Mouse (Mus musculus) heart, embryonic 16.5 days (tissue): ENCODE results near the gene Itk. TPM values are rescaled to one million over a fixed set of nuclear protein-coding genes. Genes with fewer than 3 reads are reported as not detected.

Experiments
- ATAC-seq: fragments of 200-750 bp; cut with Nextera tagmentation; replicated peaks from 2 replicates; pipeline ENCODE4 v1.8.0; 2017; ENCODE audit warnings: moderate number of reproducible peaks; ENCODE audit not compliant: insufficient read depth, low FRiP score; ENCODE audit errors: extremely low read depth
- H3K27ac ChIP-seq: fragments of 300-500 bp; sonication (generic); 2 replicates; pipeline ENCODE4 v1.5.1; 2014; ENCODE audit warnings: mild to moderate bottlenecking, low read length, control low read depth, moderate library complexity
- H3K27me3 ChIP-seq: fragments of 300-500 bp; sonication (generic); 2 replicates; pipeline ENCODE4 v1.6.1; 2014; ENCODE audit warnings: low read length, mixed read lengths; ENCODE audit not compliant: control insufficient read depth, insufficient read depth
- H3K36me3 ChIP-seq: fragments of 300-500 bp; sonication (generic); 2 replicates; pipeline ENCODE4 v1.6.1; 2014; ENCODE audit not compliant: control insufficient read depth, insufficient read depth
- H3K4me1 ChIP-seq: fragments of 300-500 bp; sonication (generic); 2 replicates; pipeline ENCODE4 v1.6.1; 2014; ENCODE audit warnings: low read length, mixed read lengths; ENCODE audit not compliant: control insufficient read depth, insufficient read depth
- H3K4me2 ChIP-seq: fragments of 300-500 bp; sonication (generic); 2 replicates; pipeline ENCODE4 v1.6.1; 2014; ENCODE audit warnings: low read depth, mild to moderate bottlenecking, control low read depth, low read length
- H3K4me3 ChIP-seq: fragments of 300-500 bp; sonication (generic); 2 replicates; pipeline ENCODE4 v1.5.1; 2014; ENCODE audit warnings: mild to moderate bottlenecking, control low read depth, low read length
- H3K9ac ChIP-seq: fragments of 300-500 bp; sonication (generic); 2 replicates; pipeline ENCODE4 v1.6.1; 2014; ENCODE audit warnings: low read length, control low read depth
- H3K9me3 ChIP-seq: fragments of 300-500 bp; sonication (generic); replicated peaks from 2 replicates; pipeline ENCODE4 v1.6.1; 2016; ENCODE audit warnings: low read length; ENCODE audit not compliant: control insufficient read depth
- WGBS: fragments of 180-500 bp; shearing (Covaris S2); extraction: QIAGEN DNeasy Blood & Tissue Kit; methylation state at CpG from one replicate; pipeline ENCODE4 v1.1.7; 2014; 5-methylcytosine and 5-hydroxymethylcytosine counted together
- polyA plus RNA-seq: library from polyadenylated mRNA; unstranded; fragments of >200 nt; fragmentation: Nextera tagmentation; extraction: Ambion mirVana; gene quantifications from 2 replicates; pipeline ENCODE4 v1.2.1, GENCODE M21; 2015

Itk gene
- polyA plus RNA-seq, 1 experiment from 2014 or later = 5.2 TPM

- peak within 1 kb of the TSS; percentile 22 for H3K4me2 ChIP-seq
- H3K9ac ChIP-seq = no peak within 1 kb of the TSS
- H3K27me3 ChIP-seq = no peaks in the 10 kb centered on the region
- no peaks in the 10 kb centered on the region for H3K4me1 ChIP-seq
- H3K27ac ChIP-seq = peak within 1 kb of the TSS; percentile 41; the same call in 1 of the 2 replicates
- no peaks in the 10 kb centered on the region for H3K9me3 ChIP-seq
- no peaks in the 10 kb centered on the region for H3K36me3 ChIP-seq
- ATAC-seq = 0 out of 2 replicates have a peak, but pooled peaks have one; percentile 39
- no peak within 1 kb of the TSS for H3K4me3 ChIP-seq
- 65% methylated on average over 13 of the region's 13 CpGs for WGBS
These were observed 7.0 kb upstream of the Itk start, which contains the start of gene Fam71b for GRCm38 (mm10) chr11:46396167-46396859. Gene Fam71b, plus strand, starts transcription at chr11:46396559.

- no peak overlapping the region for H3K9ac ChIP-seq
- 0 out of 2 replicates have a peak, but pooled peaks have one; percentile 28 for ATAC-seq
- H3K9me3 ChIP-seq = no peaks in the 10 kb centered on the region
- 85% methylated on average over 2 of the region's 2 CpGs for WGBS
- no peak overlapping the region for H3K4me2 ChIP-seq
- no peaks in the 10 kb centered on the region for H3K27me3 ChIP-seq
- H3K4me3 ChIP-seq = no peak overlapping the region
- no peaks in the 10 kb centered on the region for H3K4me1 ChIP-seq
- H3K36me3 ChIP-seq = no peaks in the 10 kb centered on the region
- peak overlapping the region; percentile 41; the same call in 1 of the 2 replicates for H3K27ac ChIP-seq
These were observed 6.4 kb upstream of the Itk start for GRCm38 (mm10) chr11:46395698-46396097.

GRCm38 (mm10) chr11:46395088-46395487 is 5.8 kb upstream of the Itk start:
- no peak for ATAC-seq
- H3K9ac ChIP-seq = no peak overlapping the region
- H3K4me2 ChIP-seq = no peak overlapping the region
- 69% methylated on average over 2 of the region's 2 CpGs for WGBS
- H3K27me3 ChIP-seq = no peaks in the 10 kb centered on the region
- no peaks in the 10 kb centered on the region for H3K36me3 ChIP-seq
- H3K4me1 ChIP-seq = no peaks in the 10 kb centered on the region
- H3K27ac ChIP-seq = no peak overlapping the region
- H3K4me3 ChIP-seq = no peak overlapping the region
- no peaks in the 10 kb centered on the region for H3K9me3 ChIP-seq

GRCm38 (mm10) chr11:46393413-46393812 is 4.1 kb upstream of the Itk start:
- H3K27ac ChIP-seq = no peak overlapping the region
- H3K4me3 ChIP-seq = no peak overlapping the region
- no peak overlapping the region for H3K4me2 ChIP-seq
- no peak overlapping the region for H3K9ac ChIP-seq
- 70% methylated on average over 4 of the region's 4 CpGs for WGBS
- H3K9me3 ChIP-seq = no peaks in the 10 kb centered on the region
- no peak for ATAC-seq
- no peaks in the 10 kb centered on the region for H3K4me1 ChIP-seq
- H3K36me3 ChIP-seq = no peaks in the 10 kb centered on the region
- no peaks in the 10 kb centered on the region for H3K27me3 ChIP-seq

- H3K27ac ChIP-seq = no peak overlapping the region
- no peaks in the 10 kb centered on the region for H3K36me3 ChIP-seq
- no peak overlapping the region for H3K4me3 ChIP-seq
- no peaks in the 10 kb centered on the region for H3K4me1 ChIP-seq
- no peak overlapping the region for H3K9ac ChIP-seq
- no peaks in the 10 kb centered on the region for H3K9me3 ChIP-seq
- H3K4me2 ChIP-seq = no peak overlapping the region
- 74% methylated on average over 7 of the region's 7 CpGs for WGBS
- no peaks in the 10 kb centered on the region for H3K27me3 ChIP-seq
- ATAC-seq = no peak
These were observed 3.6 kb upstream of the Itk start for GRCm38 (mm10) chr11:46392890-46393289.

GRCm38 (mm10) chr11:46390621-46391020 is 1.3 kb upstream of the Itk start:
- WGBS = 38% methylated on average over 3 of the region's 3 CpGs
- H3K4me1 ChIP-seq = no peaks in the 10 kb centered on the region
- H3K9ac ChIP-seq = no peak overlapping the region
- ATAC-seq = no peak
- no peak overlapping the region for H3K27ac ChIP-seq
- H3K4me2 ChIP-seq = no peak overlapping the region
- H3K27me3 ChIP-seq = no peaks in the 10 kb centered on the region
- no peaks in the 10 kb centered on the region for H3K9me3 ChIP-seq
- H3K4me3 ChIP-seq = no peak overlapping the region
- no peaks in the 10 kb centered on the region for H3K36me3 ChIP-seq

- ATAC-seq = no peak
- no peaks in the 10 kb centered on the region for H3K4me1 ChIP-seq
- H3K4me2 ChIP-seq = 0 out of 2 replicates have a peak overlapping the region, but pooled peaks have one; percentile 5
- H3K27me3 ChIP-seq = no peaks in the 10 kb centered on the region
- 64% methylated on average over 6 of the region's 6 CpGs for WGBS
- no peak overlapping the region for H3K9ac ChIP-seq
- no peak overlapping the region; the same call in 1 of the 2 replicates for H3K27ac ChIP-seq
- H3K36me3 ChIP-seq = no peaks in the 10 kb centered on the region
- no peaks in the 10 kb centered on the region for H3K9me3 ChIP-seq
- peak overlapping the region; percentile 30 for H3K4me3 ChIP-seq
These were observed 877 bp downstream of the Itk start for GRCm38 (mm10) chr11:46388438-46388837.

- Histone ChIP-seq H3K9ac (no peak overlapping the region), H3K27me3 (no peaks in the 10 kb centered on the region), H3K4me3 (no peak overlapping the region), H3K9me3 (no peaks in the 10 kb centered on the region), H3K4me1 (no peaks in the 10 kb centered on the region), H3K36me3 (no peaks in the 10 kb centered on the region), H3K27ac (no peak overlapping the region), H3K4me2 (no peak overlapping the region)
- 88% methylated on average over 8 of the region's 8 CpGs for WGBS
- ATAC-seq = no peak
These were observed 2.3 kb downstream of the Itk start for GRCm38 (mm10) chr11:46387061-46387460.

- H3K36me3 ChIP-seq = no peaks in the 10 kb centered on the region
- H3K4me3 ChIP-seq = no peak overlapping the region
- H3K9me3 ChIP-seq = no peaks in the 10 kb centered on the region
- no peak overlapping the region for H3K9ac ChIP-seq
- H3K4me2 ChIP-seq = no peak overlapping the region
- 74% methylated on average over 8 of the region's 8 CpGs for WGBS
- no peaks in the 10 kb centered on the region for H3K27me3 ChIP-seq
- H3K27ac ChIP-seq = no peak overlapping the region
- H3K4me1 ChIP-seq = no peaks in the 10 kb centered on the region
- no peak for ATAC-seq
These were observed 2.8 kb downstream of the Itk start for GRCm38 (mm10) chr11:46386556-46386955.
